Mouse (Mus musculus) bone marrow macrophage, adult 2 months (primary cell): Measurements from ENCODE around the gene Mfsd2b. TPM values are rescaled to one million over a fixed set of nuclear protein-coding genes. Genes with fewer than 3 reads are reported as not detected.
"Not testable (repeated sequence)": the region's sequence is repeated elsewhere in the genome, so short reads cannot be mapped to it uniquely, and the experiment has no call there.

ENCODE experiments used
- H3K27ac ChIP-seq: 2 replicates; pipeline ENCODE4 v1.5.1; 2012; ENCODE audit warnings: low read depth, low read length; ENCODE audit not compliant: insufficient read depth
- H3K4me1 ChIP-seq: 2 replicates; pipeline ENCODE4 v1.6.1; 2012; ENCODE audit warnings: low read length; ENCODE audit not compliant: control insufficient read depth, insufficient read depth
- H3K4me3 ChIP-seq: 2 replicates; pipeline ENCODE4 v1.5.1; 2012; ENCODE audit warnings: mild to moderate bottlenecking, low read length, moderate library complexity; ENCODE audit not compliant: insufficient read depth
- CTCF ChIP-seq: IDR thresholded peaks from 2 replicates; pipeline ENCODE4 v1.5.1; 2012; ENCODE audit warnings: low read depth, mild to moderate bottlenecking, low read length, moderate library complexity
- POLR2A ChIP-seq: IDR thresholded peaks from 2 replicates; pipeline ENCODE4 v1.6.1; 2012; ENCODE audit warnings: mild to moderate bottlenecking, low read depth, low read length, borderline replicate concordance
- polyA plus RNA-seq: library from polyadenylated mRNA; stranded (reverse); fragments of >200 nt; gene quantifications from 2 replicates; pipeline ENCODE4 v1.2.4, GENCODE M21; 2012; ENCODE audit not compliant: missing spikeins, insufficient read depth, insufficient read length

Gene Mfsd2b
- polyA plus RNA-seq, 1 experiment, result 0.67 TPM

- H3K27ac ChIP-seq, result no peak overlapping the region
- H3K4me3 ChIP-seq, result peak overlapping the region; percentile 80
- no peak for TF ChIP-seq POLR2A
- no peak for TF ChIP-seq CTCF
- peaks cover under 1% of the 10 kb centered on the region for H3K4me1 ChIP-seq
These were observed 32.3 kb upstream of the Mfsd2b start for GRCm38 (mm10) chr12:4906476-4906875.

GRCm38 (mm10) chr12:4905946-4906345, 31.8 kb upstream of the Mfsd2b start:
- no peaks in the 10 kb centered on the region for H3K4me1 ChIP-seq
- TF ChIP-seq CTCF (no peak), POLR2A (no peak)
- no peak overlapping the region for H3K27ac ChIP-seq
- H3K4me3 ChIP-seq, result no peak overlapping the region

GRCm38 (mm10) chr12:4898024-4898423, 23.9 kb upstream of the Mfsd2b start:
- Histone ChIP-seq H3K27ac (no peak overlapping the region), H3K4me1 (no peaks in the 10 kb centered on the region), H3K4me3 (no peak overlapping the region)
- no peak for TF ChIP-seq POLR2A
- TF ChIP-seq CTCF, result no peak

- TF ChIP-seq POLR2A (no peak), CTCF (no peak)
- no peaks in the 10 kb centered on the region for H3K4me1 ChIP-seq
- no peak overlapping the region for H3K27ac ChIP-seq
- no peak overlapping the region for H3K4me3 ChIP-seq
These were observed 15.7 kb upstream of the Mfsd2b start for GRCm38 (mm10) chr12:4889891-4890290.

- Histone ChIP-seq H3K4me1 (no peaks in the 10 kb centered on the region), H3K27ac (no peak overlapping the region), H3K4me3 (no peak overlapping the region)
- TF ChIP-seq POLR2A (no peak), CTCF (no peak)
These were observed 15.1 kb upstream of the Mfsd2b start for GRCm38 (mm10) chr12:4889251-4889650.

GRCm38 (mm10) chr12:4888739-4889138, 14.6 kb upstream of the Mfsd2b start:
- no peak overlapping the region for H3K4me3 ChIP-seq
- no peaks in the 10 kb centered on the region for H3K4me1 ChIP-seq
- TF ChIP-seq CTCF, result no peak
- no peak for TF ChIP-seq POLR2A
- H3K27ac ChIP-seq, result no peak overlapping the region

GRCm38 (mm10) chr12:4886581-4886980, 12.4 kb upstream of the Mfsd2b start:
- not testable (repeated sequence) for H3K27ac ChIP-seq, H3K4me3 ChIP-seq, H3K4me1 ChIP-seq

- no peak overlapping the region for H3K4me3 ChIP-seq
- H3K27ac ChIP-seq, result no peak overlapping the region
- TF ChIP-seq POLR2A (no peak), CTCF (no peak)
- H3K4me1 ChIP-seq, result no peaks in the 10 kb centered on the region
These were observed 10.9 kb upstream of the Mfsd2b start for GRCm38 (mm10) chr12:4885062-4885461.

- no peak for TF ChIP-seq POLR2A
- TF ChIP-seq CTCF, result no peak
- Histone ChIP-seq H3K4me3 (no peak overlapping the region), H3K4me1 (no peaks in the 10 kb centered on the region), H3K27ac (no peak overlapping the region)
These were observed 7.9 kb upstream of the Mfsd2b start for GRCm38 (mm10) chr12:4882086-4882485.

- no peaks in the 10 kb centered on the region for H3K4me1 ChIP-seq
- no peak for TF ChIP-seq CTCF
- TF ChIP-seq POLR2A, result no peak
- no peak overlapping the region for H3K4me3 ChIP-seq
- no peak overlapping the region for H3K27ac ChIP-seq
These were observed 4.9 kb upstream of the Mfsd2b start for GRCm38 (mm10) chr12:4879048-4879447.

- H3K4me1 ChIP-seq, result no peaks in the 10 kb centered on the region
- no peak overlapping the region for H3K4me3 ChIP-seq
- H3K27ac ChIP-seq, result no peak overlapping the region
- TF ChIP-seq POLR2A, result no peak
- TF ChIP-seq CTCF, result no peak
These were observed 4.2 kb upstream of the Mfsd2b start for GRCm38 (mm10) chr12:4878296-4878783.
